Mouse (Mus musculus) left cerebral cortex, postnatal 4 days (tissue): ENCODE results near the gene Eif1ad. TPM values are rescaled to one million over a fixed set of nuclear protein-coding genes. Genes with fewer than 3 reads are reported as not detected.
A peak's percentile ranks its signal among the peaks of the same experiment; 100 is the strongest.
"Not testable (repeated sequence)": the region's sequence is repeated elsewhere in the genome, so short reads cannot be mapped to it uniquely, and the experiment has no call there.

Source experiments
- DNase-seq: peaks from one replicate; pipeline ENCODE4 v3.0.0-alpha.2; 2022
- intact Hi-C: fragments of 180-260 bp; cut with DNase I; formaldehyde crosslinking; loops from one replicate; pipeline ENCODE4 v1.15.1; 2025
- total RNA-seq, 2 experiments: library from RNA; stranded (reverse); gene quantifications; 2 replicates each; pipeline ENCODE4 v1.2.3; 2021

The Eif1ad gene
- total RNA-seq, result 10 to 100 TPM; 23.0 to 25.8 TPM

GRCm38 (mm10) chr19:5366175-5367052 lies at the start of gene Eif1ad:
TSS of gene Eif1ad (plus strand) at chr19:5366741.
- DNase-seq, result peak; percentile 96
- intact Hi-C loops, result no loop called here

GRCm38 (mm10) chr19:5323801-5324200 lies 42.7 kb upstream of the Eif1ad start:
- intact Hi-C loops, result no loop called here
- DNase-seq, result no peak

- intact Hi-C loops, result no loop called here
- DNase-seq, result no peak
Observed at GRCm38 (mm10) chr19:5327970-5328369, 38.6 kb upstream of the Eif1ad start.

GRCm38 (mm10) chr19:5334741-5335140 lies 31.8 kb upstream of the Eif1ad start:
- intact Hi-C loops, result no loop called here
- no peak for DNase-seq

- no peak for DNase-seq
- intact Hi-C loops, result no loop called here
Observed at GRCm38 (mm10) chr19:5335441-5335840, 31.1 kb upstream of the Eif1ad start, which contains the start of gene Catsper1. TSS of gene Catsper1 (plus strand) at chr19:5335741.

- intact Hi-C loops, result no loop called here
- DNase-seq, result peak; percentile 74
Observed at GRCm38 (mm10) chr19:5337975-5338374, 28.6 kb upstream of the Eif1ad start.

- intact Hi-C loops, result no loop called here
Observed at GRCm38 (mm10) chr19:5341360-5341759, 25.2 kb upstream of the Eif1ad start.

GRCm38 (mm10) chr19:5345297-5346131 lies 21.0 kb upstream of the Eif1ad start:
- intact Hi-C loops, result loop anchor here (5.0 kb wide), 1 partner anchor 38 kb away; no protein-coding TSS in a partner anchor

More at GRCm38 (mm10) chr19:5341360-5341759, 25.2 kb upstream of the Eif1ad start:
- no peak for DNase-seq

GRCm38 (mm10) chr19:5348064-5348463 lies 18.5 kb upstream of the Eif1ad start:
- DNase-seq, result no peak
- intact Hi-C loops, result loop anchor here (5.0 kb wide), 1 partner anchor 41 kb away; no protein-coding TSS in a partner anchor

More at GRCm38 (mm10) chr19:5345297-5346131, 21.0 kb upstream of the Eif1ad start:
- no peak for DNase-seq

- intact Hi-C loops, result loop anchor here (5.0 kb wide), 1 partner anchor 42 kb away; no protein-coding TSS in a partner anchor
- peak; percentile 12 for DNase-seq
Observed at GRCm38 (mm10) chr19:5348526-5349501, 17.7 kb upstream of the Eif1ad start.

- not testable (repeated sequence) for DNase-seq
- intact Hi-C loops, result loop anchor here (5.0 kb wide), 1 partner anchor 42 kb away; no protein-coding TSS in a partner anchor
Observed at GRCm38 (mm10) chr19:5349502-5349873, 17.1 kb upstream of the Eif1ad start, which contains the start of gene Cst6. TSS of gene Cst6 (minus strand) at chr19:5349574.

GRCm38 (mm10) chr19:5353609-5354008 lies 12.9 kb upstream of the Eif1ad start:
- intact Hi-C loops, result no loop called here
- no peak for DNase-seq

- DNase-seq, result no peak
- intact Hi-C loops, result no loop called here
Observed at GRCm38 (mm10) chr19:5356080-5356479, 10.5 kb upstream of the Eif1ad start.

GRCm38 (mm10) chr19:5362186-5362585 lies 4.4 kb upstream of the Eif1ad start:
- DNase-seq, result no peak
- intact Hi-C loops, result no loop called here

- intact Hi-C loops, result no loop called here
- DNase-seq, result no peak
Observed at GRCm38 (mm10) chr19:5364124-5364523, 2.4 kb upstream of the Eif1ad start.

- DNase-seq, result peak; percentile 14
- intact Hi-C loops, result no loop called here
Observed at GRCm38 (mm10) chr19:5365751-5366150, 790 bp upstream of the Eif1ad start.

GRCm38 (mm10) chr19:5367053-5367359 lies 465 bp downstream of the Eif1ad start, which contains the start of gene Banf1:
TSS of gene Banf1 (minus strand) at chr19:5367168.
- peak; percentile 9 for DNase-seq
- intact Hi-C loops, result no loop called here

- no peak for DNase-seq
- intact Hi-C loops, result no loop called here
Observed at GRCm38 (mm10) chr19:5367455-5367854, 914 bp downstream of the Eif1ad start.

GRCm38 (mm10) chr19:5370932-5371331 lies 4.4 kb downstream of the Eif1ad start:
- intact Hi-C loops, result no loop called here

GRCm38 (mm10) chr19:5372724-5373123 lies 6.2 kb downstream of the Eif1ad start:
- intact Hi-C loops, result no loop called here
- no peak for DNase-seq

More at GRCm38 (mm10) chr19:5370932-5371331, 4.4 kb downstream of the Eif1ad start:
- DNase-seq, result no peak
